Comparison of ENCODE assay signal across 1 mouse cellular context in genomic region chr10:43578366-43578753, GRCm38 (mm10).
TF ChIP-seq lines count a peak whose summit lies in the region.

No protein-coding gene starts in this region.

TF ChIP-seq in myocyte, 11 proteins besides CTCF, POLR2A, EP300 and RAD21 (continued from another document):
- TF ChIP-seq POLR2AphosphoS2 (IDR thresholded peaks at IDR 0.05; ENCODE audit: insufficient read length, low read depth), result no peak
